Mouse (Mus musculus) midbrain, postnatal 0 days (tissue): ENCODE results near the gene Atrip. TPM values are rescaled to one million over a fixed set of nuclear protein-coding genes. Genes with fewer than 3 reads are reported as not detected.

ENCODE experiments used
- ATAC-seq: fragments of 200-750 bp; cut with Nextera tagmentation; 2 replicates; pipeline ENCODE4 v1.8.0; 2017; ENCODE audit warnings: moderate number of reproducible peaks, mild to moderate bottlenecking, moderate TSS enrichment, moderate library complexity; ENCODE audit not compliant: low FRiP score
- DNase-seq: peaks from one replicate; pipeline ENCODE4 v3.0.0-alpha.2; 2015; ENCODE audit warnings: low spot score
- H3K27ac ChIP-seq: fragments of 300-500 bp; sonication (generic); 2 replicates; pipeline ENCODE4 v1.5.1; 2014; ENCODE audit warnings: low read depth, mild to moderate bottlenecking, low read length, mixed read lengths
- H3K27me3 ChIP-seq: fragments of 300-500 bp; sonication (generic); 2 replicates; pipeline ENCODE4 v1.6.1; 2014; ENCODE audit warnings: low read length, control low read depth, mixed read lengths; ENCODE audit not compliant: insufficient read depth
- H3K36me3 ChIP-seq: fragments of 300-500 bp; sonication (generic); 2 replicates; pipeline ENCODE4 v1.6.1; 2014; ENCODE audit warnings: low read length, control low read depth, mixed read lengths; ENCODE audit not compliant: insufficient read depth
- H3K4me1 ChIP-seq: fragments of 300-500 bp; sonication (generic); 2 replicates; pipeline ENCODE4 v1.6.1; 2014; ENCODE audit warnings: mild to moderate bottlenecking, control low read depth, antibody characterized with exemption, low read length, mixed read lengths; ENCODE audit not compliant: insufficient read depth
- H3K4me2 ChIP-seq: fragments of 300-500 bp; sonication (generic); 2 replicates; pipeline ENCODE4 v1.6.1; 2014; ENCODE audit warnings: low read depth, mild to moderate bottlenecking, low read length, mixed read lengths; ENCODE audit not compliant: poor library complexity, severe bottlenecking
- H3K4me3 ChIP-seq: fragments of 300-500 bp; sonication (generic); 2 replicates; pipeline ENCODE4 v1.5.1; 2014; ENCODE audit warnings: low read depth, mild to moderate bottlenecking, low read length, moderate library complexity
- H3K9ac ChIP-seq: fragments of 300-500 bp; sonication (generic); replicated peaks from 2 replicates; pipeline ENCODE4 v1.6.1; 2014; ENCODE audit warnings: mild to moderate bottlenecking, low read length, moderate library complexity, mixed read lengths; ENCODE audit not compliant: poor library complexity, severe bottlenecking
- H3K9me3 ChIP-seq: fragments of 300-500 bp; sonication (generic); 2 replicates; pipeline ENCODE4 v1.6.1; 2016; ENCODE audit warnings: low read length, control low read depth
- CTCF ChIP-seq: IDR thresholded peaks from 2 replicates; pipeline ENCODE4 v1.5.1; 2016; ENCODE audit warnings: antibody characterized with exemption, mild to moderate bottlenecking
- WGBS: fragments of 180-500 bp; shearing (Covaris S2); extraction: QIAGEN DNeasy Blood & Tissue Kit; methylation state at CpG from one replicate; pipeline ENCODE4 v1.1.7; 2014; 5-methylcytosine and 5-hydroxymethylcytosine counted together
- polyA plus RNA-seq: library from polyadenylated mRNA; unstranded; fragments of >200 nt; fragmentation: Nextera tagmentation; extraction: Ambion mirVana; gene quantifications from 2 replicates; pipeline ENCODE4 v1.2.1, GENCODE M21; 2015
- total RNA-seq: library from RNA; depleted of rRNA; stranded (reverse); fragments of >200 nt; gene quantifications from 2 replicates; pipeline ENCODE4 v1.2.3, GENCODE M21; 2014

Atrip gene
- total and polyA plus RNA-seq, 2 experiments from 2014 or later = 34.7 to 35.1 TPM

DNA sequence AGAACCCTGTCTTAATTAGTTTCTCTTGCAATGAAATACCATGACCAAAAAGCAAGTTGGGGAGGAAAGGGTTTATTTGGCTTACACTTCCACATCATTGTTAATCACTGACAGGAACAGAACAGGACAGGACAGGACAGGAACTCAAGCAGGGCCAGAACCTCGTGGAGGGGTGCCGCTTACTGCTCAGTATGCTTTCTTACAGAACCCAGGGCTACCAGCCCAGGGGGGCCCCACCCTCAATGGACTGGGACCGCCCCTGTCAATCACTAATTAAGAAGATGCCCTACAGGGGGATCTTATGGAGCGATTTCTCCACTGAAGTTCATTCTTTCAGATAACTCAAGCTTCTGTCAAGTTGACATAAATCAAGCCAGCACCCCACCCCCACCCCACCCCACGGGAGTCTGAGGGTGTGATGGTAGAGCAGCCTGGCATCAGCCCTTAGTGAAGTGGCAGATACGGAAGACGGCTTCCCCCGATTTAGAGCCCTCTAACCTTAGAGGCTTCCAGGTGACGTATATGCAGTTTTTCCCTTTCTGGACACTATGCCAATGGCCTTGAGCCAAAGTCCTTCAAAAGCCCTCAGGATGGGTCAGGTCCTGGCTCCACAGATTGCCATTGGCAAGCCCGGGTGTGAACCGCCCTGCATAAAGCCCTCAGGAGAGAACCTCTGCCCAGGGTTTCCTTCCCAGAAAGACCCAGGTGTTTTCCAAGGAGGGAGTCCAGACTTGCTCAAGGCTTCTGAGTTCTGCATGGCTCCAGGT, 20.0 kb upstream of the Atrip start:
- H3K4me2 ChIP-seq = peak overlapping the region; percentile 87
- 19% methylated on average over 11 of the region's 11 CpGs for WGBS
- no peaks in the 10 kb centered on the region for H3K27me3 ChIP-seq
- H3K27ac ChIP-seq = peak overlapping the region; percentile 97
- H3K9me3 ChIP-seq = no peaks in the 10 kb centered on the region
- DNase-seq = peak; percentile 46
- H3K4me3 ChIP-seq = peak overlapping the region; percentile 74
- no peak for ATAC-seq
- 0 out of 2 replicates have a peak overlapping the region, but pooled peaks have one; percentile 88 for H3K9ac ChIP-seq
- peaks cover 26% of the 10 kb centered on the region for H3K4me1 ChIP-seq
- 0 out of 2 replicates have a peak, but pooled peaks cover 23% of the 10 kb centered on the region for H3K36me3 ChIP-seq
- no peak for TF ChIP-seq CTCF

DNA sequence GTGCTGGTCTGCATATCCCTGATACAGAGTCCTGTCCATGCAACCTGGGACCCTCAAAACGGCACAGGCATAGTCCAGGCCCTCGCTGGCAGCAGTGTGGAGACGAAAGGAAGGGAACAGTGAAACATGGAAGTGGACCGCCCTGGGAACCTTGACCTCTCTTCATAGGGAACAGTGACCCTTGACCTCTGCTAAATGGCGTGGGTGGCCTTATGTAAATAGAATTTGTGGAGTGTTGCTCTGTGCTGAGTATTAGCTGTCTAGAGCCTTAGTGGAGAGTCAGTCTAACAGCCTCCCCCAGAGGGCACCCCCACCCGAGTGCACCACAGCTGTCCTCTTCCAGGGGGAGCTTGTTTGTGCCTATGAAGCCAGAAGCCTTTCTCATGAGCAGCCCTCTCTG, 18.9 kb upstream of the Atrip start:
- no peak overlapping the region for H3K4me3 ChIP-seq
- no peaks in the 10 kb centered on the region for H3K9me3 ChIP-seq
- ATAC-seq = no peak
- H3K27me3 ChIP-seq = no peaks in the 10 kb centered on the region
- H3K9ac ChIP-seq = no peak overlapping the region
- no peak for TF ChIP-seq CTCF
- no peak overlapping the region for H3K27ac ChIP-seq
- no peak for DNase-seq
- 40% methylated on average over 6 of the region's 6 CpGs for WGBS
- no peak overlapping the region for H3K4me2 ChIP-seq
- H3K36me3 ChIP-seq = 0 out of 2 replicates have a peak, but pooled peaks cover 23% of the 10 kb centered on the region
- H3K4me1 ChIP-seq = peaks cover 16% of the 10 kb centered on the region

DNA sequence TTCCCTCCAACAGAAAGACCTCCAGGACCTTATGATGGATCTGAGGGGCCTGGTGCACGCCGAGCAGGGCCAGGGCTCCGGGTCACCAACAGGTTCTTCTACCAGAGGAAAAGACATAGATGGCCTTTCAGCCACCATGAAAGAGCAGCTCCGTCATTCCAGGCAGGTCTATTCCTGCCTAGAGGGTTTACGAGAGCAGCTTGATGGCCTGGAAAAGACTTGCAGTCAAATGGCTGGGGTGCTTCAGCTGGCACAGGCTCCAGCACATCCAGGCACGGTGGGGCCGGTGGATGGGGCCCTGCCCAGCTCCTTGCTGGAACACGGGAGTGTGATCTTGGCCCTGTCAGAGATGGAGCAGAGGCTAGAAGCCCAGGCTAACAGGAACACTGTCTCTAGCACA, 17.9 kb upstream of the Atrip start:
- Histone ChIP-seq H3K4me2 (no peak overlapping the region), H3K9ac (no peak overlapping the region), H3K36me3 (0 out of 2 replicates have a peak, but pooled peaks cover 23% of the 10 kb centered on the region), H3K27me3 (no peaks in the 10 kb centered on the region), H3K4me1 (peaks cover 12% of the 10 kb centered on the region), H3K27ac (no peak overlapping the region), H3K4me3 (no peak overlapping the region), H3K9me3 (no peaks in the 10 kb centered on the region)
- TF ChIP-seq CTCF = no peak
- DNase-seq (no peak), ATAC-seq (no peak)
- WGBS = 92% methylated on average over 8 of the region's 8 CpGs

DNA sequence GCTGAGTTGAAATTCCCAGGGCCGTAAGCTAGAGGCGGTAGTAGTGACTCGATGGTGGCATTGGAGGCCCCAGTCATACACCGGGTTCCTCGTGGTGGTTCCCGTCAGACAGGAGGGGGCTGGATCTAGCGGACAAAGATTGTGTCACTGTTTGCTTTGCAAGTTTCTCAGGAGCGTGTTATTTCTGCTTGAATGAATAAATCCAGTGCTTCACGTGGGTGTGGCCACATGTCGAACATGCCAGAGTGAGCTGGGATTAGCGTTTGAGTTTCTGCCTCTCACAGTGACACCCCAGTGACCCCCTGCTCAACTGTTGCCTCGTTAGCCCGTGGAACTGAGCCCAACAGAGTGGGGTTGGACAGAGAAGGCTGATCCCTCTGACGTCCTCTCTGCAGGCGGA, 16.5 kb upstream of the Atrip start:
- Histone ChIP-seq H3K27me3 (no peaks in the 10 kb centered on the region), H3K9ac (no peak overlapping the region), H3K36me3 (0 out of 2 replicates have a peak, but pooled peaks cover 23% of the 10 kb centered on the region), H3K4me3 (no peak overlapping the region), H3K4me1 (peaks cover 6% of the 10 kb centered on the region), H3K9me3 (no peaks in the 10 kb centered on the region), H3K27ac (no peak overlapping the region), H3K4me2 (no peak overlapping the region)
- WGBS = 56% methylated on average over 15 of the region's 15 CpGs
- no peak for TF ChIP-seq CTCF
- DNase-seq = no peak
- ATAC-seq = no peak

DNA sequence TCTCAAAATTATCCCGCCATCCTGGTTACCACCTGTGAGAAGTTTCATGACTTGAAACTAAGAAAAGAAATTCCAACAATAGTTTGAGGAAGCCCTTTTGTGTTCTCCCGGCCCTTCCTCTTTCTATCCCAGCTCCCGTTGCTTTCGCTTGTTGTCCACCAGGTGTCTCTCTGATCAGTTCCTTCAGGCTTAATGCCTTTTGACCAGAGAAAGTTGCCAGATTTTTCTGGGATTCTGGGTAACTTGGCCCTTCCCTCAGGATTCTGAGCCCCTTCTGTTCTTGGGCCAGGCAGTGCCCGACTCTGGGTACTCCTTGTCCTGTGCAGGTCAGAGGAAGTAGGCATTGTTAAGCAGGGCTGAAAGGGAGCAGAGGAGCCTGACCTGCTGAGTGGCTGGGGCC, 14.1 kb upstream of the Atrip start:
- H3K4me3 ChIP-seq = no peak overlapping the region
- H3K9ac ChIP-seq = no peak overlapping the region
- H3K27ac ChIP-seq = no peak overlapping the region
- no peaks in the 10 kb centered on the region for H3K27me3 ChIP-seq
- peak; percentile 81 for DNase-seq
- ATAC-seq = peak; percentile 22; the same call in 1 of the 2 replicates
- TF ChIP-seq CTCF = peak; percentile 81
- H3K36me3 ChIP-seq = 0 out of 2 replicates have a peak, but pooled peaks cover 23% of the 10 kb centered on the region
- H3K4me2 ChIP-seq = no peak overlapping the region
- WGBS = 7% methylated on average over 5 of the region's 5 CpGs
- no peaks in the 10 kb centered on the region for H3K9me3 ChIP-seq
- H3K4me1 ChIP-seq = peaks cover 2% of the 10 kb centered on the region; the same call in 1 of the 2 replicates

DNA sequence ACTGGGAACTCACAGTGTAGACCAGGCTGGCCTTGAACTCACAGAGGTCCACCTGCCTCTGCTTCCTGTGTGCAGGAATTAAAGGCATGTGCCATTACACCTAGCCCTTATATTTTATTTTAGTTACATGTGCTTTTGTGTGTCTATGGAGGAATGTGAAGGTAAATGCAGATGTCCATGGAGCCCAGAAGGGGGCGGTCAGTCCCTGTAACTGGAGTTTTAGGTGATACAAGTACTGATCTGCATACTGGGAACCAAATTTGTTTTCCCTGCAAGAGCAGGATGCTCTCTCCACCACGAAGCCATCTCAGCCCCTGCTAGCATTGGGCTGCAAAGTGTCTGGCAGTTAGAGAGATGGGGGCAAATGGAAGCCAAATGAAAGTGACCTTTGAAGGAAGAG, 11.0 kb upstream of the Atrip start:
- H3K4me2 ChIP-seq = no peak overlapping the region
- no peak overlapping the region for H3K9ac ChIP-seq
- no peak for ATAC-seq
- 0 out of 2 replicates have a peak, but pooled peaks cover 8% of the 10 kb centered on the region for H3K36me3 ChIP-seq
- DNase-seq = peak; percentile 70
- H3K27me3 ChIP-seq = no peaks in the 10 kb centered on the region
- 16% methylated on average over 2 of the region's 2 CpGs for WGBS
- H3K4me1 ChIP-seq = peaks cover 13% of the 10 kb centered on the region; the same call in 1 of the 2 replicates
- H3K27ac ChIP-seq = no peak overlapping the region
- peak; percentile 71 for TF ChIP-seq CTCF
- no peaks in the 10 kb centered on the region for H3K9me3 ChIP-seq
- no peak overlapping the region for H3K4me3 ChIP-seq
